Mouse (Mus musculus): ENCODE data around the gene Nppb. TPM values are rescaled to one million over a fixed set of nuclear protein-coding genes. Genes with fewer than 3 reads are reported as not detected.

Nppb gene
- polyA plus RNA-seq, 1 experiment from 2014 or later: not detected

- WGBS: 57% methylated on average over 7 of the region's 7 CpGs
- Histone ChIP-seq H3K9me3 (no peaks in the 10 kb centered on the region), H3K4me2 (replicated peaks) (no peak overlapping the region), H3K27ac (no peak overlapping the region), H3K27me3 (replicated peaks) (no peaks in the 10 kb centered on the region), H3K4me3 (replicated peaks) (no peak overlapping the region), H3K36me3 (no peaks in the 10 kb centered on the region), H3K4me1 (replicated peaks) (no peaks in the 10 kb centered on the region), H3K9ac (no peak overlapping the region)
- no peak for ATAC-seq
Measured at GRCm38 (mm10) chr4:147993571-147994095, 8.0 kb downstream of the Nppb start.

GRCm38 (mm10) chr4:147995311-147995710, 9.7 kb downstream of the Nppb start:
- no peaks in the 10 kb centered on the region for H3K36me3 ChIP-seq
- H3K4me1 ChIP-seq (replicated peaks): no peaks in the 10 kb centered on the region
- no peak for ATAC-seq
- H3K27ac ChIP-seq: no peak overlapping the region
- no peak overlapping the region for H3K4me2 ChIP-seq (replicated peaks)
- no peaks in the 10 kb centered on the region for H3K27me3 ChIP-seq (replicated peaks)
- 86% methylated on average over 3 of the region's 3 CpGs for WGBS
- H3K9me3 ChIP-seq: no peaks in the 10 kb centered on the region
- no peak overlapping the region for H3K4me3 ChIP-seq (replicated peaks)
- H3K9ac ChIP-seq: no peak overlapping the region

GRCm38 (mm10) chr4:148000202-148000772, 14.7 kb downstream of the Nppb start, which contains the start of gene Nppa:
TSS of gene Nppa (plus strand) at chr4:148000722.
- no peaks in the 10 kb centered on the region for H3K4me1 ChIP-seq (replicated peaks)
- H3K9me3 ChIP-seq: no peaks in the 10 kb centered on the region
- 35% methylated on average over 12 of the region's 12 CpGs for WGBS

GRCm38 (mm10) chr4:148001013-148001789, 15.6 kb downstream of the Nppb start:
- 81% methylated on average over 17 of the region's 17 CpGs for WGBS
- Histone ChIP-seq H3K9ac (no peak overlapping the region), H3K27ac (no peak overlapping the region)

More at GRCm38 (mm10) chr4:148000202-148000772, 14.7 kb downstream of the Nppb start, which contains the start of gene Nppa:
- Histone ChIP-seq H3K4me3 (replicated peaks) (no peak within 1 kb of the TSS), H3K36me3 (0 out of 2 replicates have a peak, but pooled peaks cover 5% of the 10 kb centered on the region), H3K27ac (no peak within 1 kb of the TSS), H3K27me3 (replicated peaks) (no peaks in the 10 kb centered on the region), H3K4me2 (replicated peaks) (no peak within 1 kb of the TSS), H3K9ac (no peak within 1 kb of the TSS)
- ATAC-seq: no peak

GRCm38 (mm10) chr4:148001866-148002265, 16.3 kb downstream of the Nppb start:
- no peak overlapping the region for H3K9ac ChIP-seq
- no peaks in the 10 kb centered on the region for H3K9me3 ChIP-seq
- H3K27me3 ChIP-seq (replicated peaks): no peaks in the 10 kb centered on the region
- no peak overlapping the region for H3K4me3 ChIP-seq (replicated peaks)
- no peak overlapping the region for H3K4me2 ChIP-seq (replicated peaks)
- 48% methylated on average over 8 of the region's 8 CpGs for WGBS
- 0 out of 2 replicates have a peak, but pooled peaks cover 8% of the 10 kb centered on the region for H3K36me3 ChIP-seq
- no peaks in the 10 kb centered on the region for H3K4me1 ChIP-seq (replicated peaks)
- no peak for ATAC-seq
- no peak overlapping the region for H3K27ac ChIP-seq

More at GRCm38 (mm10) chr4:148001013-148001789, 15.6 kb downstream of the Nppb start:
- 0 out of 2 replicates have a peak, but pooled peaks cover 5% of the 10 kb centered on the region for H3K36me3 ChIP-seq
- no peaks in the 10 kb centered on the region for H3K27me3 ChIP-seq (replicated peaks)
- no peaks in the 10 kb centered on the region for H3K4me1 ChIP-seq (replicated peaks)
- H3K9me3 ChIP-seq: no peaks in the 10 kb centered on the region
- no peak overlapping the region for H3K4me2 ChIP-seq (replicated peaks)
- no peak overlapping the region for H3K4me3 ChIP-seq (replicated peaks)
- ATAC-seq: no peak

- no peaks in the 10 kb centered on the region for H3K9me3 ChIP-seq
- peaks cover 27% of the 10 kb centered on the region; the same call in 1 of the 2 replicates for H3K36me3 ChIP-seq
- H3K4me2 ChIP-seq (replicated peaks): no peak overlapping the region
- no peaks in the 10 kb centered on the region for H3K4me1 ChIP-seq (replicated peaks)
- no peak overlapping the region for H3K9ac ChIP-seq
- no peak overlapping the region for H3K4me3 ChIP-seq (replicated peaks)
- 86% methylated on average over 7 of the region's 7 CpGs for WGBS
- H3K27ac ChIP-seq: no peak overlapping the region
- no peak for ATAC-seq
- no peaks in the 10 kb centered on the region for H3K27me3 ChIP-seq (replicated peaks)
Measured at GRCm38 (mm10) chr4:148004361-148004760, 18.8 kb downstream of the Nppb start.

- Histone ChIP-seq H3K9me3 (no peaks in the 10 kb centered on the region), H3K4me3 (replicated peaks) (no peak overlapping the region), H3K4me2 (replicated peaks) (no peak overlapping the region), H3K4me1 (replicated peaks) (no peaks in the 10 kb centered on the region), H3K9ac (no peak overlapping the region), H3K27me3 (replicated peaks) (no peaks in the 10 kb centered on the region), H3K27ac (no peak overlapping the region), H3K36me3 (peaks cover 56% of the 10 kb centered on the region)
- WGBS: 75% methylated on average over 4 of the region's 4 CpGs
- ATAC-seq: 0 out of 2 replicates have a peak, but pooled peaks have one; percentile 43
Measured at GRCm38 (mm10) chr4:148008412-148008811, 22.8 kb downstream of the Nppb start.

- Histone ChIP-seq H3K4me2 (replicated peaks) (no peak overlapping the region), H3K4me1 (replicated peaks) (no peaks in the 10 kb centered on the region), H3K4me3 (replicated peaks) (no peak overlapping the region), H3K9ac (no peak overlapping the region), H3K36me3 (peaks cover 65% of the 10 kb centered on the region), H3K27ac (no peak overlapping the region), H3K9me3 (no peaks in the 10 kb centered on the region), H3K27me3 (replicated peaks) (no peaks in the 10 kb centered on the region)
- WGBS: 91% methylated on average over 2 of the region's 2 CpGs
- ATAC-seq: no peak
Measured at GRCm38 (mm10) chr4:148009641-148010040, 24.1 kb downstream of the Nppb start.

GRCm38 (mm10) chr4:148011332-148011731, 25.7 kb downstream of the Nppb start:
- ATAC-seq: no peak
- 83% methylated on average over 3 of the region's 3 CpGs for WGBS
- Histone ChIP-seq H3K9me3 (no peaks in the 10 kb centered on the region), H3K9ac (no peak overlapping the region), H3K4me3 (replicated peaks) (no peak overlapping the region), H3K27ac (no peak overlapping the region), H3K36me3 (peaks cover 74% of the 10 kb centered on the region), H3K4me1 (replicated peaks) (no peaks in the 10 kb centered on the region), H3K27me3 (replicated peaks) (no peaks in the 10 kb centered on the region), H3K4me2 (replicated peaks) (no peak overlapping the region)

GRCm38 (mm10) chr4:148012216-148012615, 26.6 kb downstream of the Nppb start:
- Histone ChIP-seq H3K4me1 (replicated peaks) (no peaks in the 10 kb centered on the region), H3K4me3 (replicated peaks) (no peak overlapping the region), H3K9me3 (no peaks in the 10 kb centered on the region), H3K27me3 (replicated peaks) (no peaks in the 10 kb centered on the region), H3K36me3 (peaks cover 77% of the 10 kb centered on the region), H3K9ac (no peak overlapping the region), H3K27ac (no peak overlapping the region), H3K4me2 (replicated peaks) (no peak overlapping the region)
- WGBS: 88% methylated on average over 4 of the region's 4 CpGs
- ATAC-seq: no peak

GRCm38 (mm10) chr4:148015418-148015817, 29.8 kb downstream of the Nppb start:
- no peak overlapping the region for H3K27ac ChIP-seq
- no peak overlapping the region for H3K9ac ChIP-seq
- no peak overlapping the region for H3K4me3 ChIP-seq (replicated peaks)
- no peak for ATAC-seq
- no peaks in the 10 kb centered on the region for H3K27me3 ChIP-seq (replicated peaks)
- H3K36me3 ChIP-seq: peaks cover 72% of the 10 kb centered on the region
- H3K9me3 ChIP-seq: no peaks in the 10 kb centered on the region
- H3K4me2 ChIP-seq (replicated peaks): no peak overlapping the region
- no peaks in the 10 kb centered on the region for H3K4me1 ChIP-seq (replicated peaks)
- WGBS: 85% methylated on average over 10 of the region's 10 CpGs

GRCm38 (mm10) chr4:148016981-148017380, 31.4 kb downstream of the Nppb start:
- Histone ChIP-seq H3K9ac (no peak overlapping the region), H3K27ac (no peak overlapping the region), H3K4me2 (replicated peaks) (no peak overlapping the region), H3K4me1 (replicated peaks) (no peaks in the 10 kb centered on the region), H3K4me3 (replicated peaks) (no peak overlapping the region), H3K36me3 (peaks cover 67% of the 10 kb centered on the region), H3K9me3 (no peaks in the 10 kb centered on the region), H3K27me3 (replicated peaks) (no peaks in the 10 kb centered on the region)
- no peak for ATAC-seq
- WGBS: 71% methylated on average over 3 of the region's 3 CpGs
